Mouse (Mus musculus) thymus, adult 2 months (tissue): ENCODE measurements around the gene Gpc5. TPM values are rescaled to one million over a fixed set of nuclear protein-coding genes. Genes with fewer than 3 reads are reported as not detected.

Experiments used
- DNase-seq: peaks from one replicate; pipeline ENCODE4 v3.0.0; 2021
- H3K27ac ChIP-seq: fragments of 200-500 bp; 2 replicates; pipeline ENCODE4 v1.5.1; 2012; ENCODE audit warnings: low read length, control low read depth; ENCODE audit not compliant: control insufficient read depth, insufficient read depth
- H3K27me3 ChIP-seq: fragments of 200-500 bp; 2 replicates; pipeline ENCODE4 v1.6.1; 2012; ENCODE audit warnings: mild to moderate bottlenecking, low read length, moderate library complexity, mixed read lengths; ENCODE audit not compliant: control insufficient read depth, insufficient read depth
- H3K36me3 ChIP-seq: fragments of 200-500 bp; 2 replicates; pipeline ENCODE4 v1.6.1; 2012; ENCODE audit warnings: mild to moderate bottlenecking, low read length, moderate library complexity; ENCODE audit not compliant: control insufficient read depth, insufficient read depth
- H3K4me1 ChIP-seq: fragments of 200-500 bp; replicated peaks from 2 replicates; pipeline ENCODE4 v1.6.1; 2012; ENCODE audit warnings: low read length; ENCODE audit not compliant: control insufficient read depth, insufficient read depth
- H3K4me3 ChIP-seq: fragments of 200-500 bp; 2 replicates; pipeline ENCODE4 v1.5.1; 2012; ENCODE audit warnings: mild to moderate bottlenecking, low read length, control low read depth, moderate library complexity; ENCODE audit not compliant: control insufficient read depth, insufficient read depth
- CTCF ChIP-seq: fragments of 200-500 bp; IDR thresholded peaks from 2 replicates; pipeline ENCODE4 v1.5.1; 2012; ENCODE audit warnings: mild to moderate bottlenecking, control low read depth, low read length, moderate library complexity, borderline replicate concordance; ENCODE audit not compliant: control insufficient read depth, poor library complexity, insufficient read depth; ENCODE audit errors: extremely low read depth
- POLR2A ChIP-seq: fragments of 200-500 bp; IDR thresholded peaks from 2 replicates; pipeline ENCODE4 v1.6.1; 2012; ENCODE audit warnings: mild to moderate bottlenecking, low read length, control low read depth, moderate library complexity; ENCODE audit not compliant: control insufficient read depth, poor library complexity, insufficient read depth; ENCODE audit errors: extremely low read depth
- WGBS: fragments of 180-500 bp; shearing (Covaris S2); methylation state at CpG from one replicate; pipeline ENCODE4 v1.1.7; 2018; 5-methylcytosine and 5-hydroxymethylcytosine counted together
- polyA plus RNA-seq: library from polyadenylated mRNA; depleted of rRNA; stranded (reverse); fragments of >200 nt; gene quantifications from 2 replicates; pipeline ENCODE4 v1.2.3, GENCODE M21; 2012

The Gpc5 gene
- polyA plus RNA-seq, 1 experiment = 0.18 TPM

- no peak for DNase-seq
- H3K36me3 ChIP-seq = no peaks in the 10 kb centered on the region
- no peaks in the 10 kb centered on the region for H3K27me3 ChIP-seq
- TF ChIP-seq CTCF (no peak), POLR2A (no peak)
- 94% methylated on average over 4 of the region's 4 CpGs for WGBS
- H3K4me1 ChIP-seq = no peaks in the 10 kb centered on the region
- H3K4me3 ChIP-seq = no peak overlapping the region
- H3K27ac ChIP-seq = no peak overlapping the region
Observed at GRCm38 (mm10) chr14:115156597-115156996, 64.6 kb downstream of the Gpc5 start.

- no peak for DNase-seq
- Histone ChIP-seq H3K27ac (no peak overlapping the region), H3K4me3 (no peak overlapping the region), H3K27me3 (no peaks in the 10 kb centered on the region), H3K36me3 (no peaks in the 10 kb centered on the region), H3K4me1 (no peaks in the 10 kb centered on the region)
- WGBS = 74% methylated on average over 3 of the region's 3 CpGs
- TF ChIP-seq POLR2A = no peak
- no peak for TF ChIP-seq CTCF
Observed at GRCm38 (mm10) chr14:115177322-115177836, 85.4 kb downstream of the Gpc5 start.

- no peaks in the 10 kb centered on the region for H3K4me1 ChIP-seq
- H3K36me3 ChIP-seq = no peaks in the 10 kb centered on the region
- H3K4me3 ChIP-seq = no peak overlapping the region
- H3K27ac ChIP-seq = no peak overlapping the region
- no peak for DNase-seq
- TF ChIP-seq POLR2A = no peak
- TF ChIP-seq CTCF = no peak
- no peaks in the 10 kb centered on the region for H3K27me3 ChIP-seq
- WGBS = 94% methylated on average over 5 of the region's 5 CpGs
Observed at GRCm38 (mm10) chr14:115179925-115180324, 87.9 kb downstream of the Gpc5 start.

GRCm38 (mm10) chr14:115188256-115188655, 96.2 kb downstream of the Gpc5 start:
- Histone ChIP-seq H3K4me3 (no peak overlapping the region), H3K36me3 (no peaks in the 10 kb centered on the region), H3K4me1 (no peaks in the 10 kb centered on the region), H3K27ac (no peak overlapping the region), H3K27me3 (no peaks in the 10 kb centered on the region)
- TF ChIP-seq CTCF (no peak), POLR2A (no peak)
- no peak for DNase-seq
- 16% methylated on average over 8 of the region's 8 CpGs for WGBS

GRCm38 (mm10) chr14:115228075-115228474, 136.1 kb downstream of the Gpc5 start:
- Histone ChIP-seq H3K36me3 (no peaks in the 10 kb centered on the region), H3K27me3 (no peaks in the 10 kb centered on the region), H3K4me3 (no peak overlapping the region), H3K27ac (no peak overlapping the region), H3K4me1 (no peaks in the 10 kb centered on the region)
- DNase-seq = no peak
- WGBS = 94% methylated on average over 5 of the region's 5 CpGs
- TF ChIP-seq CTCF (no peak), POLR2A (no peak)

- no peaks in the 10 kb centered on the region for H3K36me3 ChIP-seq
- TF ChIP-seq POLR2A (no peak), CTCF (no peak)
- no peak for DNase-seq
- H3K27me3 ChIP-seq = no peaks in the 10 kb centered on the region
- H3K27ac ChIP-seq = no peak overlapping the region
- 86% methylated on average over 4 of the region's 4 CpGs for WGBS
- no peak overlapping the region for H3K4me3 ChIP-seq
- H3K4me1 ChIP-seq = no peaks in the 10 kb centered on the region
Observed at GRCm38 (mm10) chr14:115236387-115236786, 144.4 kb downstream of the Gpc5 start.

- 92% methylated on average over 4 of the region's 4 CpGs for WGBS
- no peak for TF ChIP-seq CTCF
- TF ChIP-seq POLR2A = no peak
- Histone ChIP-seq H3K4me1 (no peaks in the 10 kb centered on the region), H3K36me3 (no peaks in the 10 kb centered on the region), H3K27ac (no peak overlapping the region), H3K27me3 (no peaks in the 10 kb centered on the region), H3K4me3 (no peak overlapping the region)
- no peak for DNase-seq
Observed at GRCm38 (mm10) chr14:115240621-115241373, 148.8 kb downstream of the Gpc5 start.
